Mouse (Mus musculus) spleen, adult 2 months (tissue): Measurements from ENCODE around the gene Aldh16a1.

ENCODE experiments used
- CTCF ChIP-seq: fragments of 200-500 bp; IDR thresholded peaks from 2 replicates; pipeline ENCODE4 v1.5.1; 2011; ENCODE audit warnings: mild to moderate bottlenecking, inconsistent platforms; ENCODE audit not compliant: insufficient read depth, insufficient read length, insufficient replicate concordance; ENCODE audit errors: extremely low read depth
- POLR2A ChIP-seq: fragments of 200-500 bp; IDR thresholded peaks from 2 replicates; pipeline ENCODE4 v1.6.1; 2011; ENCODE audit warnings: low read depth, low read length, inconsistent platforms

DNA sequence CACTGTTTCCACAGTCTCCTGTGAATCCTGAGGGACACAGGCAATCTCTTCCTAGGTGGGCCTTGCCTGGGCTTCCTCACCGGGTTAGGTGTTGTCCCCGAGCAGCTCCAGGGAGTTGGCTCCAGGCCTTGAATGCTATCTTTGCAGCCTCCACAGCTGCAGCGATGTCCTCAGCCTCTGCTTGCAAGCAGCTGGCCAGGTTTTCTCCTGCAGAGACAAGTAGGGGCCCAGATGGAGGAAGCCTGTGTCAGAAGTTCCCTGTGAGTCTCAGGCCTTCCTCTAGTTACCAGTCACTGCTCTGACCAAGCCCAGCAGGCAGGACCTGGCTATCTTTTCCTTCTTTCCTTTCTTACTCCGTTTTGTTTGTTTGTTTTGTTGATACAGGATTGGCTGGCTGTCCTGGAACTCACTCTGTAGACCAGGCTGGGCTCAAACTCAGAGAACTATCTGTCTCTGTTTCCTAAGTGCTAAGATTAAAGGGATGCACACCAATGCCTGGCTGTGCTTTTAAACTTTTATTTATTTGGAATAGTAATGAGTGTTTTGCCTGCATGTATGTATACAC lies 5.8 kb downstream of the Aldh16a1 start:
- TF ChIP-seq CTCF (no peak), POLR2A (no peak)
